Mouse (Mus musculus) heart, embryonic 16.5 days (tissue): ENCODE measurements around the gene Ccnl2. TPM values are rescaled to one million over a fixed set of nuclear protein-coding genes. Genes with fewer than 3 reads are reported as not detected.

Source experiments
- ATAC-seq: fragments of 200-750 bp; cut with Nextera tagmentation; replicated peaks from 2 replicates; pipeline ENCODE4 v1.8.0; 2017; ENCODE audit warnings: moderate number of reproducible peaks; ENCODE audit not compliant: insufficient read depth, low FRiP score; ENCODE audit errors: extremely low read depth
- H3K27ac ChIP-seq: fragments of 300-500 bp; sonication (generic); 2 replicates; pipeline ENCODE4 v1.5.1; 2014; ENCODE audit warnings: mild to moderate bottlenecking, low read length, control low read depth, moderate library complexity
- H3K27me3 ChIP-seq: fragments of 300-500 bp; sonication (generic); 2 replicates; pipeline ENCODE4 v1.6.1; 2014; ENCODE audit warnings: low read length, mixed read lengths; ENCODE audit not compliant: control insufficient read depth, insufficient read depth
- H3K36me3 ChIP-seq: fragments of 300-500 bp; sonication (generic); 2 replicates; pipeline ENCODE4 v1.6.1; 2014; ENCODE audit not compliant: control insufficient read depth, insufficient read depth
- H3K4me1 ChIP-seq: fragments of 300-500 bp; sonication (generic); 2 replicates; pipeline ENCODE4 v1.6.1; 2014; ENCODE audit warnings: low read length, mixed read lengths; ENCODE audit not compliant: control insufficient read depth, insufficient read depth
- H3K4me2 ChIP-seq: fragments of 300-500 bp; sonication (generic); 2 replicates; pipeline ENCODE4 v1.6.1; 2014; ENCODE audit warnings: low read depth, mild to moderate bottlenecking, control low read depth, low read length
- H3K4me3 ChIP-seq: fragments of 300-500 bp; sonication (generic); 2 replicates; pipeline ENCODE4 v1.5.1; 2014; ENCODE audit warnings: mild to moderate bottlenecking, control low read depth, low read length
- H3K9ac ChIP-seq: fragments of 300-500 bp; sonication (generic); 2 replicates; pipeline ENCODE4 v1.6.1; 2014; ENCODE audit warnings: low read length, control low read depth
- H3K9me3 ChIP-seq: fragments of 300-500 bp; sonication (generic); replicated peaks from 2 replicates; pipeline ENCODE4 v1.6.1; 2016; ENCODE audit warnings: low read length; ENCODE audit not compliant: control insufficient read depth
- WGBS: fragments of 180-500 bp; shearing (Covaris S2); extraction: QIAGEN DNeasy Blood & Tissue Kit; methylation state at CpG from one replicate; pipeline ENCODE4 v1.1.7; 2014; 5-methylcytosine and 5-hydroxymethylcytosine counted together
- polyA plus RNA-seq: library from polyadenylated mRNA; unstranded; fragments of >200 nt; fragmentation: Nextera tagmentation; extraction: Ambion mirVana; gene quantifications from 2 replicates; pipeline ENCODE4 v1.2.1, GENCODE M21; 2015

The Ccnl2 gene
- polyA plus RNA-seq, 1 experiment from 2014 or later: 129 TPM

- Histone ChIP-seq H3K27me3 (peaks cover 5% of the 10 kb centered on the region; the same call in 1 of the 2 replicates), H3K9me3 (no peaks in the 10 kb centered on the region), H3K36me3 (peaks cover 11% of the 10 kb centered on the region), H3K4me1 (peaks cover 13% of the 10 kb centered on the region), H3K4me3 (peak within 1 kb of the TSS; percentile 97), H3K9ac (peak within 1 kb of the TSS; percentile 94), H3K27ac (peak within 1 kb of the TSS; percentile 79), H3K4me2 (peak within 1 kb of the TSS; percentile 85)
- 11% methylated on average over 12 of the region's 12 CpGs for WGBS
- no peak; the same call in 1 of the 2 replicates for ATAC-seq
Measured at GRCm38 (mm10) chr4:155802741-155803339, 9.4 kb upstream of the Ccnl2 start, which contains the start of gene Mrpl20. Gene Mrpl20, plus strand, starts transcription at chr4:155802878.

- H3K9me3 ChIP-seq: no peaks in the 10 kb centered on the region
- H3K27ac ChIP-seq: peak overlapping the region; percentile 79
- H3K27me3 ChIP-seq: peaks cover 5% of the 10 kb centered on the region; the same call in 1 of the 2 replicates
- peaks cover 13% of the 10 kb centered on the region for H3K4me1 ChIP-seq
- H3K4me3 ChIP-seq: peak overlapping the region; percentile 97
- H3K9ac ChIP-seq: peak overlapping the region; percentile 94
- ATAC-seq: peak; percentile 97
- H3K36me3 ChIP-seq: peaks cover 17% of the 10 kb centered on the region
- peak overlapping the region; percentile 85 for H3K4me2 ChIP-seq
- WGBS: under 1% methylated on average over 56 of the region's 58 CpGs
Measured at GRCm38 (mm10) chr4:155803340-155804041, 8.8 kb upstream of the Ccnl2 start.

DNA sequence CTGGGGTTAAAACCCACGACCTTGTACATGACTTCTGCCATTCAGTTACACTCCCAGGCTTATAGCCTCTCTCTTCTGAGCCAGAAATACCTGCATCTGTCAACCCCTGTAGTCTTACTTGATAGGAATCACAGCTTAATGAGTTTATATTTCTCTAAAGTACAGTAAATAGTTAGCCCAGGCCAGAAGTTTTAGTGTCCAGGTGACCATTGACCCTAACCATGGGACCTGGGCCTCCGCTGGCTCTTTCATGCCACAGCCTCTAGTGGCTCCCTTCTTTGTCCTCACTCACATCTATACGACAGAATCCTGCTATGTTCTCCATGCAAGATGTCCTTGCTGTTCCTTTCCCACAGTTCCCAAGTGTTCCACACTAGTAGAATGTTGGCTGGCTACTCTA is 4.4 kb upstream of the Ccnl2 start:
- Histone ChIP-seq H3K4me3 (no peak overlapping the region), H3K36me3 (peaks cover 40% of the 10 kb centered on the region)
- 86% methylated on average over 3 of the region's 3 CpGs for WGBS

GRCm38 (mm10) chr4:155812665-155813181 is 434 bp downstream of the Ccnl2 start:
- peak overlapping the region; percentile 98 for H3K9ac ChIP-seq
- peaks cover 66% of the 10 kb centered on the region for H3K36me3 ChIP-seq
- H3K27ac ChIP-seq: peak overlapping the region; percentile 92
- peak overlapping the region; percentile 98 for H3K4me3 ChIP-seq
- WGBS: under 1% methylated on average over 48 of the region's 49 CpGs
- peaks cover 16% of the 10 kb centered on the region for H3K4me1 ChIP-seq
- no peaks in the 10 kb centered on the region for H3K9me3 ChIP-seq
- ATAC-seq: peak; percentile 20
- H3K27me3 ChIP-seq: no peaks in the 10 kb centered on the region
- H3K4me2 ChIP-seq: peak overlapping the region; percentile 72

More for the DNA sequence above, 4.4 kb upstream of the Ccnl2 start:
- no peak overlapping the region for H3K27ac ChIP-seq
- peaks cover 15% of the 10 kb centered on the region for H3K4me1 ChIP-seq
- H3K9ac ChIP-seq: no peak overlapping the region
- no peak for ATAC-seq
- no peaks in the 10 kb centered on the region for H3K9me3 ChIP-seq
- H3K4me2 ChIP-seq: no peak overlapping the region
- no peaks in the 10 kb centered on the region for H3K27me3 ChIP-seq

DNA sequence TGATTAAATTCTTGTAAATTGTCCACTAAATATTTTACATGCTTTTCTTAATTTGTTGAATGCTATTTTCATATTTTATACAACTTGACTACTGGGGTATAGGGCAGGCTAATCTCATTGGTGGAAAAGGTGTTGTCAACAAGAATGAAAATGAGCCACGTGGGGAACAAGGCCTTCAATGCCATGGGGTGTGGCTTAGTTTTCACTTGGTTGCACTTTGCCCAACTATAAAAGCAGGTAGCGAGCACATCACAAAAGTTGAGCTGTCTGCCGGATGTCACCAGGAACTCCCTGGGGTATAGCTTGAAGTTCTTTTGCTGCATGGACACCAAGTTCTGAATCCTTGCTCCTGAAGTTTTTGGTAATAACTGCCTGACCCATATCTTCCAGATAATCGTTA is 5.2 kb downstream of the Ccnl2 start:
- H3K27me3 ChIP-seq: no peaks in the 10 kb centered on the region
- no peak overlapping the region for H3K9ac ChIP-seq
- H3K4me3 ChIP-seq: no peak overlapping the region
- ATAC-seq: no peak
- peaks cover 79% of the 10 kb centered on the region for H3K36me3 ChIP-seq
- H3K4me2 ChIP-seq: no peak overlapping the region
- peaks cover 11% of the 10 kb centered on the region for H3K4me1 ChIP-seq
- H3K9me3 ChIP-seq: no peaks in the 10 kb centered on the region
- no peak overlapping the region for H3K27ac ChIP-seq
- WGBS: 87% methylated on average over 4 of the region's 4 CpGs

DNA sequence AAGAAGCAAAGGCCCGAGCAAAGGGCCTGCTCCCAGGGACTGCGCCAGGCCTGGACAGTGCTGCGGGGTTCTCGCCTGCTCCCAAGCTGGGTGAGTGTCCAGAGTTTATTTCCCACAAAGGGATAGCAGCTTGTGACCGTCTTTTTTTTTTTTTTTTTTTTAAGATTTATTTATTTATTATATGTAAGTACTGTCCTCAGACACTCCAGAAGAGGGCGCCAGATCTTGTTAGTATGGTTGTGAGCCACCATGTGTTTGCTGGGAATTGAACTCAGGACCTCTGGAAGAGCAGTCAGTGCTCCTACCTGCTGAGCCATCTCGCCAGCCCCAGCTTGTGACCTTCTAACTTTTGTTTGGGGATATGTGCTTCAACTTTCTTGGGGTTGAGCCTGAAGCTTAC is 8.7 kb downstream of the Ccnl2 start:
- Histone ChIP-seq H3K27ac (no peak overlapping the region), H3K36me3 (peaks cover 86% of the 10 kb centered on the region), H3K4me2 (no peak overlapping the region), H3K9ac (no peak overlapping the region), H3K4me3 (no peak overlapping the region), H3K9me3 (no peaks in the 10 kb centered on the region), H3K27me3 (no peaks in the 10 kb centered on the region), H3K4me1 (no peaks in the 10 kb centered on the region)
- no peak for ATAC-seq
- 76% methylated on average over 7 of the region's 7 CpGs for WGBS

- Histone ChIP-seq H3K4me2 (no peak overlapping the region), H3K9ac (no peak overlapping the region), H3K4me1 (no peaks in the 10 kb centered on the region), H3K36me3 (peaks cover 77% of the 10 kb centered on the region), H3K9me3 (no peaks in the 10 kb centered on the region), H3K4me3 (no peak overlapping the region), H3K27ac (no peak overlapping the region), H3K27me3 (no peaks in the 10 kb centered on the region)
- ATAC-seq: no peak
- 94% methylated on average over 16 of the region's 16 CpGs for WGBS
Measured at GRCm38 (mm10) chr4:155823443-155823842, 11.2 kb downstream of the Ccnl2 start.

- Histone ChIP-seq H3K9me3 (no peaks in the 10 kb centered on the region), H3K4me1 (peaks cover 15% of the 10 kb centered on the region), H3K27ac (no peak overlapping the region), H3K27me3 (no peaks in the 10 kb centered on the region), H3K4me3 (no peak overlapping the region), H3K4me2 (no peak overlapping the region), H3K9ac (no peak overlapping the region), H3K36me3 (peaks cover 22% of the 10 kb centered on the region)
- no peak for ATAC-seq
- 84% methylated on average over 4 of the region's 4 CpGs for WGBS
Measured at GRCm38 (mm10) chr4:155829866-155830265, 17.6 kb downstream of the Ccnl2 start.

DNA sequence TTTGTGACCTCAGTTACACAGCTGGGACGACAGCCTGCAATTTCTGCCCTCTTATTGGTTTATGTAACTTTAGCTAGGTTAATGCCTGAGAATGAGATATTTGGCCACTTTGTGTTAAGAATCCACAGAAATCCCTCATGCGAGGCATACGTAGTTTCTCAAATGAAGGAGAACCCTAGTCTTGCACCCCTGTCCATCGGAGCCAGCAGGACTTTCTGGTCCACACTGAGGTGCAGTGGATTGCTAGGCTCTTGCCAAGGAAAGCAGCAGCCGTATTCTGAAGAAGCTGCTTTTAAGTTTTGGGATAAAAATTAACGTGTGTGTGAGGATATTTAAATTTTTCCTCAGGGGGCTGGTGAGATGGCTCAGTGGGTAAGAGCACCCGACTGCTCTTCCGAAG is 18.3 kb downstream of the Ccnl2 start:
- no peaks in the 10 kb centered on the region for H3K27me3 ChIP-seq
- H3K27ac ChIP-seq: peak overlapping the region; percentile 94
- H3K4me3 ChIP-seq: peak overlapping the region; percentile 66
- no peak for ATAC-seq
- peaks cover 15% of the 10 kb centered on the region for H3K36me3 ChIP-seq
- H3K9ac ChIP-seq: peak overlapping the region; percentile 85
- H3K4me2 ChIP-seq: peak overlapping the region; percentile 62
- 51% methylated on average over 8 of the region's 8 CpGs for WGBS
- H3K4me1 ChIP-seq: peaks cover 15% of the 10 kb centered on the region
- no peaks in the 10 kb centered on the region for H3K9me3 ChIP-seq
